Mouse (Mus musculus): ENCODE measurements around the gene N4bp1. TPM values are rescaled to one million over a fixed set of nuclear protein-coding genes. Genes with fewer than 3 reads are reported as not detected.

The N4bp1 gene
- polyA plus RNA-seq, 1 experiment, result 19.4 TPM

GRCm38 (mm10) chr8:86841556-86842309 lies 43.3 kb downstream of the N4bp1 start:
- Histone ChIP-seq H3K27ac (ENCODE audit: insufficient read depth, low read depth, low read length) (no peak overlapping the region), H3K4me1 (ENCODE audit: control insufficient read depth, insufficient read depth, insufficient read length, low read length) (no peaks in the 10 kb centered on the region), H3K4me3 (ENCODE audit: low read depth, low read length) (no peak overlapping the region), H3K27me3 (ENCODE audit: control insufficient read depth, insufficient read depth, low read length) (no peaks in the 10 kb centered on the region), H3K36me3 (ENCODE audit: control insufficient read depth, insufficient read depth, low read length) (peaks cover 39% of the 10 kb centered on the region)
- TF ChIP-seq CTCF (IDR thresholded peaks at IDR 0.05; ENCODE audit: extremely low read depth, insufficient read length, insufficient replicate concordance, low read depth, low read length) (no peak), POLR2A (IDR thresholded peaks at IDR 0.05; ENCODE audit: low read depth, low read length) (no peak)
- 94% methylated on average over 8 of the region's 8 CpGs for WGBS

DNA sequence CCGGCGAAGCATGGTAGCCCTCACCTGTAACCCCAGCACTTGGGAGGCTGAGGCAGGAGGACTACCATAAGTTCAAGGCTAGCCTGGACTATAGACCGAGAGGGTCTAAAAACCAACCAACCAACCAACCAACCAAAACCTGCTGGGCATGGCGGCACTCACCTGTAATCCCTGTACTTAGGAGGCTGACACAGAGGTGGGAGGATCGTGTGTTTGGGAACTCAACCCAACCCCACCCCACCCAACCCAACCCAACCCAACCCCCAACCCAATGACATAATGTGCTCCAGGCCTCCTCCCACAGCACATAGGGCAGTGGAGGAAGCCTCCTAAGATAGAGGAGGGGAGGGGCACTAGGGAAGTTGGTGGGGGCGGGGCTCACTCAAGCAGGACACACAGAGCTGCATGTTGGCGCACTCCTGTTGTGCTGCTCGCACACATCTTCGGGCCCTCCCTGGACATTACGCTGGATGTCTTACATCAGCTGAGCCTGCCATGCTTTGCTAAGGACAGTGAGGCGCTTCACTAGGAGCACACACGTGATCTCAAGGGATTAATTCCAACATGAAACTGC lies 44.9 kb downstream of the N4bp1 start:
- Histone ChIP-seq H3K27ac (ENCODE audit: insufficient read depth, low read depth, low read length) (no peak overlapping the region), H3K36me3 (ENCODE audit: control insufficient read depth, insufficient read depth, low read length) (peaks cover 33% of the 10 kb centered on the region), H3K27me3 (ENCODE audit: control insufficient read depth, insufficient read depth, low read length) (no peaks in the 10 kb centered on the region), H3K4me3 (ENCODE audit: low read depth, low read length) (no peak overlapping the region), H3K4me1 (ENCODE audit: control insufficient read depth, insufficient read depth, insufficient read length, low read length) (no peaks in the 10 kb centered on the region)
- WGBS, result 94% methylated on average over 12 of the region's 12 CpGs
- TF ChIP-seq POLR2A (IDR thresholded peaks at IDR 0.05; ENCODE audit: low read depth, low read length) (no peak), CTCF (IDR thresholded peaks at IDR 0.05; ENCODE audit: extremely low read depth, insufficient read length, insufficient replicate concordance, low read depth, low read length) (no peak)

- no peaks in the 10 kb centered on the region for H3K27me3 ChIP-seq (ENCODE audit: control insufficient read depth, insufficient read depth, low read length)
- 82% methylated on average over 6 of the region's 6 CpGs for WGBS
- H3K4me1 ChIP-seq (ENCODE audit: control insufficient read depth, insufficient read depth, insufficient read length, low read length), result no peaks in the 10 kb centered on the region
- no peak overlapping the region for H3K4me3 ChIP-seq (ENCODE audit: low read depth, low read length)
- no peak for TF ChIP-seq CTCF (IDR thresholded peaks at IDR 0.05; ENCODE audit: extremely low read depth, insufficient read length, insufficient replicate concordance, low read depth, low read length)
- no peak for TF ChIP-seq POLR2A (IDR thresholded peaks at IDR 0.05; ENCODE audit: low read depth, low read length)
- H3K27ac ChIP-seq (ENCODE audit: insufficient read depth, low read depth, low read length), result no peak overlapping the region
- H3K36me3 ChIP-seq (ENCODE audit: control insufficient read depth, insufficient read depth, low read length), result peaks cover 24% of the 10 kb centered on the region
These were observed 46.2 kb downstream of the N4bp1 start for GRCm38 (mm10) chr8:86838707-86839438.

DNA sequence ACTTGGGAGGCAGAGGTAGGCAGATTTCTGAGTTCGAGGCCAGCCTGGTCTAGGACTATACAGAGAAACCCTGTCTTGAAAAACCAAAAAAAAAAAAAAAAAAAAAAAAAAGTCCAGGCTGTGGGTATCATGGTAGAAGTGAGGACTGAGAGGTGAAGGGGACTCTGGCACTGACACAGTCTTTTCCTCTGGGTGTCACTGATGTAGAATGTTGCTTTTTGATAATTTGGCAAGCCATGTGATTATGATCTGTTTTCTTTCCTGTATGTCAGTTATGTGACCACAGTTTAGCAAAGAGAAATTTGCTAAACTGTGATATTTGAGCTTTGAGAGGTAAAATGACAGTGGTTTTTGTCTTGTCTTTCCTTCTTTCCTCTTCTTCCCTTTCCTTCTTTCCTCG lies 47.8 kb downstream of the N4bp1 start:
- TF ChIP-seq POLR2A (IDR thresholded peaks at IDR 0.05; ENCODE audit: low read depth, low read length) (no peak), CTCF (IDR thresholded peaks at IDR 0.05; ENCODE audit: extremely low read depth, insufficient read length, insufficient replicate concordance, low read depth, low read length) (no peak)

DNA sequence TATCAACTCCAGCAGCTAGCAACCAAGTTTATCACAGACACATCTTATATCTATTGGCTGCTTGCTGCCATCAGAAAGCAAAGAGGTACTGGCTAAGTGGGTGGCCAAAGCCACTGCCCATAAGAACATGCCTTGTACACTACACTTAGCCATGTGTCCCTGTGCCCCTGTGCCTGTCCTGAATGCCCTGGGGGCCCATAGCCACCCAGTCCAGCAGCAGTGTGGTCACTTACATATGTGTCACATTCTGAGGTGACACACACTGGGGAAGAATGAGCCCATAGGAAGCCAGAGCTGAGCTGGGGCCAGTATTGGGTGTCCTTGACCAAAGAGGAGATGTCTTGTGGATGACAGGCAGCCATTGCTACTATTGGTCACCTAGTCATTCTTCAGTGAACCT lies 49.2 kb downstream of the N4bp1 start:
- no peaks in the 10 kb centered on the region; the same call in 1 of the 2 replicates for H3K36me3 ChIP-seq (ENCODE audit: control insufficient read depth, insufficient read depth, low read length)
- TF ChIP-seq POLR2A (IDR thresholded peaks at IDR 0.05; ENCODE audit: low read depth, low read length) (no peak), CTCF (IDR thresholded peaks at IDR 0.05; ENCODE audit: extremely low read depth, insufficient read length, insufficient replicate concordance, low read depth, low read length) (no peak)
- no peaks in the 10 kb centered on the region for H3K27me3 ChIP-seq (ENCODE audit: control insufficient read depth, insufficient read depth, low read length)
- no peak overlapping the region for H3K27ac ChIP-seq (ENCODE audit: insufficient read depth, low read depth, low read length)
- no peak overlapping the region for H3K4me3 ChIP-seq (ENCODE audit: low read depth, low read length)
- no peaks in the 10 kb centered on the region for H3K4me1 ChIP-seq (ENCODE audit: control insufficient read depth, insufficient read depth, insufficient read length, low read length)

More for the DNA sequence above, 47.8 kb downstream of the N4bp1 start:
- H3K4me3 ChIP-seq (ENCODE audit: low read depth, low read length), result no peak overlapping the region
- H3K36me3 ChIP-seq (ENCODE audit: control insufficient read depth, insufficient read depth, low read length), result peaks cover 12% of the 10 kb centered on the region
- no peaks in the 10 kb centered on the region for H3K27me3 ChIP-seq (ENCODE audit: control insufficient read depth, insufficient read depth, low read length)
- no peaks in the 10 kb centered on the region for H3K4me1 ChIP-seq (ENCODE audit: control insufficient read depth, insufficient read depth, insufficient read length, low read length)
- 76% methylated on average over 2 of the region's 2 CpGs for WGBS
- H3K27ac ChIP-seq (ENCODE audit: insufficient read depth, low read depth, low read length), result no peak overlapping the region

- Histone ChIP-seq H3K27ac (ENCODE audit: insufficient read depth, low read depth, low read length) (no peak overlapping the region), H3K4me1 (ENCODE audit: control insufficient read depth, insufficient read depth, insufficient read length, low read length) (no peaks in the 10 kb centered on the region), H3K4me3 (ENCODE audit: low read depth, low read length) (no peak overlapping the region), H3K27me3 (ENCODE audit: control insufficient read depth, insufficient read depth, low read length) (no peaks in the 10 kb centered on the region), H3K36me3 (ENCODE audit: control insufficient read depth, insufficient read depth, low read length) (no peaks in the 10 kb centered on the region; the same call in 1 of the 2 replicates)
- 86% methylated on average over 8 of the region's 8 CpGs for WGBS
- TF ChIP-seq POLR2A (IDR thresholded peaks at IDR 0.05; ENCODE audit: low read depth, low read length), result no peak
- TF ChIP-seq CTCF (IDR thresholded peaks at IDR 0.05; ENCODE audit: extremely low read depth, insufficient read length, insufficient replicate concordance, low read depth, low read length), result no peak
These were observed 50.4 kb downstream of the N4bp1 start for GRCm38 (mm10) chr8:86834496-86835260.

Measured in small intestine, adult 2 months (tissue).